Mouse (Mus musculus) gastrocnemius, postnatal 10 days (tissue): ENCODE results near the gene Vps8. TPM values are rescaled to one million over a fixed set of nuclear protein-coding genes. Genes with fewer than 3 reads are reported as not detected.

ENCODE experiments used
- DNase-seq: peaks from one replicate; pipeline ENCODE4 v3.0.0; 2021; ENCODE audit warnings: mixed read lengths
- total RNA-seq, 2 experiments: library from RNA; stranded (reverse); gene quantifications; 2 replicates each; pipeline ENCODE4 v1.2.3; 2021

Vps8 gene
- total RNA-seq, 2 experiments from 2014 or later = 10.6 to 12.2 TPM

- no peak for DNase-seq
These were observed 207.7 kb downstream of the Vps8 start for GRCm38 (mm10) chr16:21630614-21631013.

GRCm38 (mm10) chr16:21631815-21632222, 208.9 kb downstream of the Vps8 start:
- DNase-seq = no peak

GRCm38 (mm10) chr16:21634460-21634859, 211.5 kb downstream of the Vps8 start:
- DNase-seq = no peak

- DNase-seq = no peak
These were observed 213.4 kb downstream of the Vps8 start for GRCm38 (mm10) chr16:21636156-21636853.

- DNase-seq = no peak
These were observed 214.4 kb downstream of the Vps8 start for GRCm38 (mm10) chr16:21637201-21637819.

GRCm38 (mm10) chr16:21640766-21641499, 218.0 kb downstream of the Vps8 start:
- DNase-seq = no peak

GRCm38 (mm10) chr16:21641944-21642343, 219.0 kb downstream of the Vps8 start:
- no peak for DNase-seq

- no peak for DNase-seq
These were observed 220.0 kb downstream of the Vps8 start for GRCm38 (mm10) chr16:21642906-21643305.

- no peak for DNase-seq
These were observed 220.7 kb downstream of the Vps8 start for GRCm38 (mm10) chr16:21643621-21644041.

- DNase-seq = peak; percentile 67
These were observed 221.2 kb downstream of the Vps8 start for GRCm38 (mm10) chr16:21644066-21644561.

- no peak for DNase-seq
These were observed 221.7 kb downstream of the Vps8 start for GRCm38 (mm10) chr16:21644574-21644973.

GRCm38 (mm10) chr16:21645915-21646314, 223.0 kb downstream of the Vps8 start:
- DNase-seq = no peak

GRCm38 (mm10) chr16:21646496-21646895, 223.6 kb downstream of the Vps8 start:
- DNase-seq = no peak

- no peak for DNase-seq
These were observed 225.9 kb downstream of the Vps8 start for GRCm38 (mm10) chr16:21648800-21649199.

- no peak for DNase-seq
These were observed 227.4 kb downstream of the Vps8 start for GRCm38 (mm10) chr16:21650289-21650688.

GRCm38 (mm10) chr16:21651161-21651560, 228.2 kb downstream of the Vps8 start:
- no peak for DNase-seq

- no peak for DNase-seq
These were observed 230.2 kb downstream of the Vps8 start for GRCm38 (mm10) chr16:21653151-21653550.

- no peak for DNase-seq
These were observed 231.5 kb downstream of the Vps8 start for GRCm38 (mm10) chr16:21654384-21654783.

- DNase-seq = no peak
These were observed 232.4 kb downstream of the Vps8 start for GRCm38 (mm10) chr16:21655291-21655690.

GRCm38 (mm10) chr16:21655961-21656360, 233.0 kb downstream of the Vps8 start:
- no peak for DNase-seq

- DNase-seq = no peak
These were observed 241.9 kb downstream of the Vps8 start for GRCm38 (mm10) chr16:21664633-21665363.

GRCm38 (mm10) chr16:21665423-21665986, 242.6 kb downstream of the Vps8 start:
- no peak for DNase-seq
